Mouse (Mus musculus) C2C12 (cell line): ENCODE results near the gene Otop2.

Source experiments
- CTCF ChIP-seq: IDR thresholded peaks from one replicate; pipeline ENCODE4 v1.5.1; 2011; ENCODE audit not compliant: control insufficient read depth, insufficient read depth, insufficient read length
- MAX ChIP-seq: IDR thresholded peaks from one replicate; pipeline ENCODE4 v1.6.1; 2011; ENCODE audit warnings: mild to moderate bottlenecking, control low read depth
- MYOD1 ChIP-seq: IDR thresholded peaks from one replicate; pipeline ENCODE4 v1.6.1; 2011; ENCODE audit warnings: low read depth; ENCODE audit not compliant: control insufficient read depth, insufficient read length
- MYOG ChIP-seq: IDR thresholded peaks from one replicate; pipeline ENCODE4 v1.6.1; 2011; ENCODE audit not compliant: control insufficient read depth, insufficient read length; ENCODE audit errors: extremely low read depth
- USF1 ChIP-seq: IDR thresholded peaks from one replicate; pipeline ENCODE4 v1.6.1; 2011; ENCODE audit warnings: low read depth, mild to moderate bottlenecking, control low read depth, moderate library complexity

DNA sequence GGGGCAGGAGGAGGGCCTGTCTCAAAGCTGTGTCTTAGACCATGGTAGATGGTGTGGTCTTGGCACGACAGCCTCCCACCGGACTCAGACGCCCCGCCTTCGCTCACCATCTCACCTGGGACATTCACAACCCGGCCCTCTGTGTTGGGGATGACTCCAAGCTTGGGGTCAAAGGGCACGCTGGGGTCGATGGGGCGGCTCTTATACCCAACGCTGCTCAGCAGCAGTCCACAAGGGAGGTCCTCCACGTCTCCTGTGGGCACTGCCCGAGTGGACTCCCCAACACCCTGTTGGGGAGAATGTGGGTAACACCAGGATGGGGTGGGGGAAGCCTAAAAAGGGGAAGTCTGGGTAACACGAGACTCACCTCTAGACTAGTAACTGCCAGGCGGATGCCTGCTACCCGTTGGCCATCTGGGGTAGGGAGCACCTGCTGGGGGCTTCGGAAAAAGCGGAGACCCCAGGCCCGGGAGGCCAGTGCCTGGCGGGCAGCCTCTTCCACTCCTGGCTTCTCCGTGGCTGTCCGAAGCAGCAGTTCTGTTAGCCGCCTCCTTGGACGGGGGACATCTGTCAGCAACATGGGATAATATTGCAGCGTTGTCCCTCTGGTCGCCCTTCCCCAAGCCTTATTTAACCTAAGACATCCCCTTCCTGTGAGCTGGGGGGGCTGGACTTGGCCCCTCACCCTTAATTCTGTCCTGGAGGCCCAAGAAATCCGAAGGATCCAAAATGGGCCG is 37.5 kb upstream of the Otop2 start:
- TF ChIP-seq CTCF (no peak), MAX (no peak), MYOD1 (no peak), MYOG (no peak), USF1 (no peak)
